Mouse (Mus musculus): ENCODE data around the gene Spaca7.
"Not testable (repeated sequence)": the region's sequence is repeated elsewhere in the genome, so short reads cannot be mapped to it uniquely, and the experiment has no call there.

Gene Spaca7

DNA sequence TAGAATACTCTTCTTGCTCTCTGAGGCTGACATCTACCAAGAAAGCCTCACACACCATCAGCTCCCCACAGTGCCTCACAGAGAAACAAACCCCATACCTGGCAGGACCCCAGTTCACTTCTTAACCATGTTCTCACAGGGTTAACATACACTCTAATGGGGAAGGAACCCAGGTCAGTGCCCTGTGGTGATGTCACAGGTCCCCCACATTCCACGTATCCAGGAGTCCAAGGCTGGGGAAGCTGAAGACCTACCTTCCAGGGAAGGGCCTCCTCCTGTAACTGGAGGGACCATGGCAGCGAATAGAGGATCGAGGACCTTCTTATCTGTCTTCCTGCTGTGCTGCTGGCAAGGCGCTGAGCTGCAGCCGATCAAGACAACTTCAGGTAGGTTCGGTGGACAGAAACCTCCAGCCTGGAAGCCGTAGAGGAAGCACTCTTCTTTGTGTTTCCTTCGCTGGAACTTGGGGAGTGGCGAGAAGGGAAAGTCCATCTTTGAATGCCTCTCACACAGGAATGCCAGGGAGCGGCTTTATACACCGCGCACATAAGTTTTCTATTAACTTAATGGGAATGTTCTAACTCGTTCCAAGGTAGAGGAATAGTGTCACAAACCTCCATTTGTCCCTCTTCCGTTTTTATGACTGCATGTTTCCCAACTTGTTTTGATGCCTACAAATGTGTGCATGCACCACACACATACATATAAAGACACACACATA lies at the start of gene Spaca7:
TSS of gene Spaca7 (plus strand) at position 216 of the 721 bp plus-strand sequence.
- DNase-seq = no peak

DNA sequence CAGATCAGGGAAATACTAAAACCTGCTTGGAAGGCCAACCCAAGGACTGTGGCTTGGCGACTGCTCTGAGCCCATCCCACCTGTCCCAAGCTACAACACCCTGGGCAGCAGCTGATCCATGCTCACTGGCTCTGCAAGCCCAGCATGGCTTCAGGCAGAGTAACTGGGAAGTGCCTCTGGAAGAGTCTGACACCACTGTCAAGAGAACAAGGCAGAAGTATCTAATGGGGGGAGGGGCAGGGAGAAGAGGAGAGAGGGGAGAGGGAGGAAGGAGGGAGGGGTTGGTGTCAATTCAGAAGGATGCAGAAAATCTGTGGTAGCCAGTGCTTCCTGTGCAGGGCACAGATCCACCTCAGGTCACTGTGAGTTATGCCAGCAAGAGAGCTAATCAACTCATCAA lies 48.5 kb upstream of the Spaca7 start:
- DNase-seq = no peak

DNA sequence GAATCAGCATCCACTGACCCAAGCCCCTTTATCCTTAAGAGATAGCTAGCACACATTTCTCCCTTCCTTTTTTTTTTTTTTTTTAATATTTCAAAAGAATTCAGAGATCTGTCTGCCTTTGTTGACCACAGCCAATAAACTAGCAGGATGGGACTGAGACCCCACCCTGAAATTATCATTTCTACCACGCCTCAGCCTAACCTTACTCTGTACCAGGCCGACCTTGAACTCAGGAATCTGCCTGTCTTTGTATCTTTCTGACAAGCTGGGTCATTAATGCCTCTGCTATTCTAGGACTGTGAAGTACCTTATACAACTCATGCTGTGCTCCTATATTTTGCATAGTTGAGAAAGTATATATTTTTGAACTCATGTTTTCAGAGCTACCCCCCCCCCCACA lies 44.2 kb upstream of the Spaca7 start:
- no peak for DNase-seq

DNA sequence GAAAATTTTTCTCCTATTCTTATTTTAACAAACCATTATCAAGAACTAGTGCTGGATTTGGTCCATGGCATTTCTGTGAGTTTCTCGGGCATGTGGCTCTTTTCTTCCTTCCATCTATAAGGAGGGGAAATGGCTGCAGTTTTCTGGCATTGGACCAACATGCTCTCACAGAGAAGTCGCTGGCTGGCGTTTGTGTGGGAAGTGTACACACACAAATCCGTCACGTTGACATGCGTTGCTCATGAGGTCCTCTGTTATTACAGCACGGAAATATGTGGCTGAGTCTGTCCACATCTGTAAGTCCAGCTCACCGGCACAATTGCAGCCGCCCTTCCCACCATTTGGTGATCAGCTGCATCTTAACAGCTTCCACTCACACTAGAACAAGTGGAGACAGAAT lies 37.2 kb upstream of the Spaca7 start:
- peak; percentile 13 for DNase-seq

- DNase-seq = no peak
Measured at GRCm38 (mm10) chr8:12536306-12536705, 36.5 kb upstream of the Spaca7 start.

- no peak for DNase-seq
Measured at GRCm38 (mm10) chr8:12545236-12545635, 27.6 kb upstream of the Spaca7 start.

- DNase-seq = no peak
Measured at GRCm38 (mm10) chr8:12545671-12546070, 27.2 kb upstream of the Spaca7 start.

DNA sequence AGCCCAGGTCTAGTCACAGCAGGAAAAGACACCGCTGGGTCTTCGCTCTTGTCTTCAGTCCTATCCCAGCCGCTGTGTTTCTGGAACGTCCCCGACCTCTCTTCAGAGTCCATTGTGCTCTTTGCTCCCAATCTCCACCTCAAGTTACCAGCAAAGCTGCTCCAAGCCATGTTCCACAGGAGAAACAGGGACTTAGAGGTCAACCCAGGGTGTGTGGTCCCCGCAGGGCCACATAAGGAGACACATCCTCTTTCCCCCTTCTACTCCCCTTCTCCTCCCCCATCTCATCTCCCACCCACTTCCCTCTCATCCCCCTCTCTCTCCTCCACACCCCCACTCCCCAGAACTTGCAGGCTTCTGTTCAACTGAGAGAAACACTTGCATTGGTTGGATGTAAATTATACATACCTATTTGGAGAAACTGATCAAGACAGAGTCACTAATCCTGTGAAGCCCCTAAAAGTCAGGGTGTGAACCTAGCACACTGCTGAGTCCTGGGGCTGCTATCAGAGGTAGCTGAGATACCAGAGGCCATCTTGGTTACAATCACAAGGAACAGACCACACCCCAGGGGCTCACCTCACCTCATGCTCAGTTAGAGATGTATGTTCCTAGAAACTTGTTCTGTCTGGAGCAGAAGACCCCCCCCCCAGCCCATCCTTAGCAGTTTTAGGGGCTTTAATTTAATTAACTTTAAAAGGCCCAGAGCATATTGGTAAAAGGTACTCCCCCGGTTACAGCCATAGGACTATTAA lies 25.2 kb upstream of the Spaca7 start:
- DNase-seq = no peak

DNA sequence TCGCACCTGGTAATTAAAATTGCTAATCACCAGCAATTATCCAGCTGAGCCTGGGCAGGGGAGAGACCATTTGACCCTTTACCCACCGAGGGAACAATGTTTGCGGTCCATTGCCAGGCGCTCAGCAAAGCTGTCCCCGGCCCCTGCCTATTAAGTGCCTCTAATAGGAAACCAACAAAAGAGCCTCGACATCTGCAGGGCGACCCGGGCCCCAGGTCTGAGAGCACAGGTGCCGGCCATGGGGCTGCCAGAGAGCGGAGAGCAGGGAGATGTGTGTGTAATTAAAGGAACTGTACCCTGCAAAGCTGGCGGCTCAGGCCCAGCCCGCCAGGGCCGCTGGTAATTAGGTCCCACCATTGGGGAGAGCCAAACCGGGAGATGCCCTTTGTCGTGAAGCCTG lies 24.6 kb upstream of the Spaca7 start:
- no peak for DNase-seq

GRCm38 (mm10) chr8:12548680-12549079 lies 24.1 kb upstream of the Spaca7 start:
- DNase-seq = no peak

GRCm38 (mm10) chr8:12555515-12556145 lies 17.2 kb upstream of the Spaca7 start:
- no peak for DNase-seq

DNA sequence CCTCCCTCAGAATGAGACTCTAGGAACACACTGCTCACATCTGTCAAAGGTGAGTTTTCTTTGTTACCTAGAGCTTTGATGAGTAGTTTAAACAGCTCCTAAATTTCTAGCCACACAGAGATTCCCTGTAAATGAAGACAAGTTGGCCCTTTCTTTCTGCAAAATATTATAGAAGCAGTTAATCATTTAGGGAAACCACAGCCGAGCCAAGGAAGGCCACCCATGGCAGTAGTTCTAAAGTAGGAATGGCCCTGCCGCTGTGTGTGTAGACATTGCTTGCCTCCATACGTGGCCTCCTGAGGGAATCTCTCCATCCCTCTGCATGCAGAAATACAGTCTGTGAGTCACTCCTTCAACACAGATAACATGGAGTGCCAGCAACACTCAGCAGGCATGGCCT lies 14.0 kb upstream of the Spaca7 start:
- no peak for DNase-seq

DNA sequence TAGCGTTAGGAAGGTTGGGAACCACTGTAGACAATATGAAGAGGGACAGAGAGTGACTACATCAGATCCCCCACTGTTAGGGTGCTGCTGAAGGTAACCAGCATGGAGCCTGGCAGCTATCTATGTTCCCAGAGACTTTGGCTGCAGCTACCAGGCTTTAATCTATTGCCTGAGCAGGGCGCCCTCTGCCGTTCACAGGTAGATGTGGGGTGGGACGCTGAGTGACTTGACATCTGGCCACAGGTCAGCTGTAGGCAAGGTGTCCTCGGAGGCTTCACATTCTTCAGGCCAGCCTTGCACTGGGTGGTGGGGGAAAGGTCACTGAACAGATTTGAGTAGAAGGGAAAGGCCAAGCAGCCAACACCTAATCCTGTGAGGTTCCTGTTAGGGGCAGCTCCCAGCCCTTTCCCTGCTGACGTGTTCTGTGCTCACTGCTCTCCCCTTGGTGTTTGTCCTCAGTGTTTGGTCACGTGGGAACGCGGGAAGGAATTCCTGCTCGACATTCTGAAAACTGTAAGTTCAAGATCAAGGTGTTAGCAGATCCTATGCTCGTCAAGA lies 11.3 kb upstream of the Spaca7 start:
- peak; percentile 75 for DNase-seq

- peak; percentile 33 for DNase-seq
Measured at GRCm38 (mm10) chr8:12564307-12564706, 8.5 kb upstream of the Spaca7 start.

DNA sequence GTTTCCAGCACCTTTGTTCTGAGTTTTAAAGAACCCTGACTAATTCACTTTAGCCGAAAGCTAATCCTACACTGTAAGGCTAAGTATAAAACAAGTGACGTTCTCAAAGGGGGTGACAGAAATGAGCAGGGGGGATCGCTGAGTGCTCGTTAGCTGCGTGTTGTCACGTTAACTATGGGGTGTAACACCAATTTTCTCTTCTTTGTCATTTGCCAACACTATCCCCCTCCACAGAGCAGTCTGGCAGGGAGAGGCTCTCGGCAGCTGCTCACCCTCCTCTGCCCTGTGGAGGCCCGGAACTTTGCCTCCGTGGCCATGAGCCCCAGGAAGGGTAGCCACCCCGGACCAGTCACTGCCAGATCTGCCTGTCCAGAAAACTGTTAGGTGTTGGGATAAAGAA lies 7.3 kb upstream of the Spaca7 start:
- no peak for DNase-seq

GRCm38 (mm10) chr8:12566509-12566908 lies 6.3 kb upstream of the Spaca7 start:
- DNase-seq = no peak

DNA sequence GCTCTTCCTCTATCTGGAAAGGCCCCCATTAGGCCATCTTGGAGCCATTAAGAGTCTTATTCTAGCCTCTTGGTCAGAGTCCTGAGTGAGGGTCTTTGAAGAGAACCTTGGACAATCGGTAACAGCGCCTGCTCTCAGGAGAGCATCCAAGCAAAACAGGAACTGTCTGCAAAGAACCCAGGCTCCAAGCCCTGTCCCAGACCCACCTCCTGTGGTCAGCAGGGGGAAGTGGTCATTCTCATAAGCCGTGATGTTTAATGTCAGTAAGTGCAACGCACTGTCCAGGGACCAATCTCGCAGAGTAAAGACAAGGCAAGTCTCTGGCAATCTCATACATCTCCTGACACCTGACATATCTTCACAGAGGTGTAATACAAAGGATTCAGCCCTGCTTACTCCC lies 3.2 kb downstream of the Spaca7 start:
- no peak for DNase-seq

DNA sequence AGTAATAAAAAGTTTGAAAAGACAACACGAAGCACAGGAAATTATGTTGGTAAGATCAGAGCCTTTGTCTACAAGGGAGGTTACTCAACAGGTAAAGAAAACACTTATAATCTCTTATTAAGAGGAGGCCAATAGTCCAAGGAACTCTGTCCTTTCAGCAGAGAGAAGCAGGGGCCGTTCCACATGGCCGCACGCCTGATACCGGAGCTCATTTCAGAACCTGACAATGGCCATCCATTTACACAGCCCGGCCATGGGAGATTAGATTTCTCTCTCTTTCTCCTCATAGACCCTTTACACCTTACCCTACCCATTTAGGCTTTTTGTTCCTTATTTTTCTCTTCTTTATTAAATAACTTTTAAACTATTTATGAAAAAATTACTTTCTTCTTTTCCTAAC lies 3.9 kb downstream of the Spaca7 start:
- no peak for DNase-seq

DNA sequence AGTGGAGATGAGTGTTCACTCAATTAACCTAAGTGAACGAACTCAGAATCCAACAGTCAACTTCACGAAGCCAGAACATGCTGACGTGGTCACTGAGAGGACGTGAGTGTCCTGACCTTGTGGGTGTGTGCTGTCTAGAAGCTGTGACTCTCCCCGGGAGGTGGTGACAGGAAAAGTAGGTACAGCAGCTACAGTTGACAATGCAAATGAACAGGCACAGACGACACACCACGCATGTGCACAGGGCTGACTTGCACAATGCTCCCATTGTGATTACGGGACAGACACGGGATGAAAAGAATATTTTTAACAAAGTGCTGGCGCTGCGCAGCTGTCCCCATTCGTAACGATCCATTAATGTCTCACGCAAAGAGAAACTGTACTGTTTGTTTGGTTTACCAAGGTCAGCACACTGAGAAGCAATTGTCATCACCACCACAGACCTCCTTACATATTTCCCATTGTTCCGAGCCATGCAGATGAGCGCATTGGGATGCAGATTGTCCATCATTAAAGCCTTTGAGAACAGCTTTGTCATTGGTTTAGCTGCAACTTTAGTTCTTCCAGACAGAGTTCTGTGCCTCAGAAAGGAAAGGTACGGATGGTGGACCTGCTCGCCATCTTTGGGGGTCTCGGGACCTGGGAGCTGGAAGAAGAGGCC lies 6.6 kb downstream of the Spaca7 start:
- not testable (repeated sequence) for DNase-seq

GRCm38 (mm10) chr8:12583785-12584184 lies 11.0 kb downstream of the Spaca7 start:
- DNase-seq = no peak

DNA sequence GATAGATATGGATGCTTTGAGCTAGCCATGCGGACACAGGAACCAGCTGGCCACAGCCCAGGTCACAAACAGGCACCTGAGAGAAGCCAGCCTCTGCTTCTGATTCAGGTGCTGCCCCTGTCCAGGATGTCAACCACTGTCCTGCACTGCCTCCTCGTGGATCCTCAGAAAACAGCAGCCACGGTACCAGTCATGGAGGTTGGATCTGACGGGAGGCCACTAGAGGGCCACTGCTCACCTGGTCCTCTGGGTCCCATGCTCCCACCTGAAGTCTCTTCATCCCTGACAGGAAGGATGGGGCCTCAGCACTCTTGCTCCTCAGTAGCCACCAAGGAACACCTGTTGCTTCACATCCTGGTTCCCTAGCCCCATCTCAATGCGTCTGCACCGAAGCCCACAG lies 34.4 kb downstream of the Spaca7 start:
- DNase-seq = peak; percentile 86

- no peak for DNase-seq
Measured at GRCm38 (mm10) chr8:12608810-12609209, 36.0 kb downstream of the Spaca7 start.
